Mouse (Mus musculus): ENCODE results near the gene Stxbp2. TPM values are rescaled to one million over a fixed set of nuclear protein-coding genes. Genes with fewer than 3 reads are reported as not detected.
"Not testable (repeated sequence)": the region's sequence is repeated elsewhere in the genome, so short reads cannot be mapped to it uniquely, and the experiment has no call there.

Stxbp2 gene
- 45.5 and 96.4 TPM in 2 replicates for polyA plus RNA-seq (2012; ENCODE audit: insufficient read depth, insufficient read length, missing spikeins)

DNA sequence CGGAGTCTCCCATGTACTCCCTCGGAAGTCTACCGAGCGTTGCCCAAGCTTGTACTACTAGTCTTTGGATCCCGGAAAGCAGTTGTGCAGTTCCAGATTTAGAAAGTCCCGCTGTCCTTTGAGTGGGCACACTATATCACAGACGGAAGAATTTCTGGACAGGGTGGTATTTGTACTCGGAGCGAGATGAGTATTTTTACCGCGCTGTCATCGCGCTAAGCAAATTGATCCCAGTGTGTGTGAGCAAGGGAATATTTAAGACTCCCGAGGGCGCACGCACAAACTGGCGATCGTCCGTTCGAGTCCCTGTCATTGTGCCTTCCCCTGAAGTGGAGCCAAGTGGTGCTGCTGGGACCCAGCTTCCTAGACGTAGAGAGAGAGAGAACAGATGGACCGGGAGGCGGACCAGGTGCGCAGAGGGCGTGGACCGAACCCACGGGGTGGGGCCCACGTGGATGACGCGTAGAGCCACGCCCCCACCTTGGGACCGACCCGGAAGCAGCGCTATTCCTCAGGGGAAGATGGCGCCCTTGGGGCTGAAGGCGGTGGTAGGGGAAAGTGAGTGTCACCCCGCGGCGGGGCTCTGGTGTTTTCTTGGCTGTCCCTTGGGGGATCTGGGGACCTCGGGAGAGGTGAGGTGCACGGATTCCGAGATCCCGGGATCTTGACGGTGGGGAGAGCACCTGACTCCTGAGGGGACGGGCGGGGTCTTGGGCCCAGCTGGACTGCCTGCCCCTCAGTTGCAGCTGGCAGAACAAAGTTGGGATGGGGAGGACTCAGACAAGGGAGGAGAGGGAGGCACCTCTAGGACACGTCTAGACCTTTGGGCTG, at the start of gene Stxbp2:
Gene Stxbp2, plus strand, starts transcription at position 309 of the 831 bp plus-strand sequence.
- no peak within 1 kb of the TSS for H3K27ac ChIP-seq (replicated peaks; ENCODE audit: low read depth, low read length)
- no peaks in the 10 kb centered on the region for H3K4me1 ChIP-seq (ENCODE audit: control insufficient read depth, insufficient read depth, insufficient read length, low read length)
- H3K4me3 ChIP-seq (ENCODE audit: insufficient read depth, low read depth, low read length) = peak within 1 kb of the TSS; percentile 62

GRCm38 (mm10) chr8:3581961-3582360, 48.8 kb upstream of the Stxbp2 start:
- H3K4me1 ChIP-seq (ENCODE audit: control insufficient read depth, insufficient read depth, insufficient read length, low read length) = not testable (repeated sequence)

GRCm38 (mm10) chr8:3586452-3586851, 44.3 kb upstream of the Stxbp2 start:
- Histone ChIP-seq H3K27ac (replicated peaks; ENCODE audit: low read depth, low read length) (no peak overlapping the region), H3K4me1 (ENCODE audit: control insufficient read depth, insufficient read depth, insufficient read length, low read length) (no peaks in the 10 kb centered on the region), H3K4me3 (ENCODE audit: insufficient read depth, low read depth, low read length) (no peak overlapping the region)

More at GRCm38 (mm10) chr8:3581961-3582360, 48.8 kb upstream of the Stxbp2 start:
- H3K4me3 ChIP-seq (ENCODE audit: insufficient read depth, low read depth, low read length); H3K27ac ChIP-seq (replicated peaks; ENCODE audit: low read depth, low read length): not testable (repeated sequence)

GRCm38 (mm10) chr8:3586993-3587390, 43.8 kb upstream of the Stxbp2 start, which contains the start of gene Camsap3:
Gene Camsap3, plus strand, starts transcription at chr8:3587293.
- H3K4me1 ChIP-seq (ENCODE audit: control insufficient read depth, insufficient read depth, insufficient read length, low read length) = no peaks in the 10 kb centered on the region
- H3K4me3 ChIP-seq (ENCODE audit: insufficient read depth, low read depth, low read length) = peak within 1 kb of the TSS; percentile 83
- peak within 1 kb of the TSS; percentile 47; the same call in 1 of the 2 replicates for H3K27ac ChIP-seq (replicated peaks; ENCODE audit: low read depth, low read length)

DNA sequence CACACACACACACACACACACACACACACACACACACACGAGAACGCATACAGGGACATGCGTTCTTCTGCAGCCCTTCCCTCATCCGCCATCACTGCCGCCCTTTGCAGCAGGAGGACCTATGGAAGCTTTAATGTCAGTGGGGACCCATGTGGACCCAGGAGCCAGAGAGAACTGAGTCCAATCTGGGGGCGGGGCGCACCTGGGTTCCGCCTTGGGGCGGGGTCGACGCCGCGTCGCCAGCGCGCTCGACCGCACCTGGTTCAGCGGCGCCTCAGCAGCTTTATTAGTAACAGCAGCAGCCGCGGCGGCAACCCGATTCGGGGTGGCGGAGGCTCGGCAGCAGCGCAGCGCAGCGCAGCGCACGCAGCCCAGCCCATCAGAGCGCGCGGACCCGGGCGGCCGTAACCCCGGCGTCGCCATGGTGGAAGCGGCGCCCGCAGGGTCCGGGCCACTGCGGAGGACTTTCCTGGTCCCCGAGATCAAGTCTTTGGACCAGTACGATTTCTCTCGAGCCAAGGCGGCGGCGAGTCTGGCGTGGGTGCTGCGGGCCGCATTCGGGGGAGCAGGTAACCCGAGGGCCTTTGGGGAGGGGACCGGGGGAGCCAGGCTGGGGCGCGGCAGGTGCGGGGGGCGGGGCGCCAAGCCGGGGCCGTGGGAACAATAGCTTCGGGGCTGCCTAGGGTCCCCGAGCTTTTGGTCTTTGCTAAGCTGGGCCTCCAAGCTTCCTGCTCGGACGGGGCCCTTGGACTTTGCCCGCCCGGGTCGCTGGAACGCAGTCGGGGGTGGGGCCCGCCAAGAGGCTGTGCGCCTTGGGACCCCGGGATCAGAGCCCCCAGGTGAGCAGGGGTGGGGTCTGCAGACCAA, 43.1 kb upstream of the Stxbp2 start:
- peak overlapping the region; percentile 47; the same call in 1 of the 2 replicates for H3K27ac ChIP-seq (replicated peaks; ENCODE audit: low read depth, low read length)
- H3K4me1 ChIP-seq (ENCODE audit: control insufficient read depth, insufficient read depth, insufficient read length, low read length) = no peaks in the 10 kb centered on the region

GRCm38 (mm10) chr8:3588258-3588633, 42.5 kb upstream of the Stxbp2 start:
- peak overlapping the region; percentile 47 for H3K27ac ChIP-seq (replicated peaks; ENCODE audit: low read depth, low read length)
- peak overlapping the region; percentile 83 for H3K4me3 ChIP-seq (ENCODE audit: insufficient read depth, low read depth, low read length)

More for the DNA sequence above, 43.1 kb upstream of the Stxbp2 start:
- H3K4me3 ChIP-seq (ENCODE audit: insufficient read depth, low read depth, low read length) = peak overlapping the region; percentile 83

DNA sequence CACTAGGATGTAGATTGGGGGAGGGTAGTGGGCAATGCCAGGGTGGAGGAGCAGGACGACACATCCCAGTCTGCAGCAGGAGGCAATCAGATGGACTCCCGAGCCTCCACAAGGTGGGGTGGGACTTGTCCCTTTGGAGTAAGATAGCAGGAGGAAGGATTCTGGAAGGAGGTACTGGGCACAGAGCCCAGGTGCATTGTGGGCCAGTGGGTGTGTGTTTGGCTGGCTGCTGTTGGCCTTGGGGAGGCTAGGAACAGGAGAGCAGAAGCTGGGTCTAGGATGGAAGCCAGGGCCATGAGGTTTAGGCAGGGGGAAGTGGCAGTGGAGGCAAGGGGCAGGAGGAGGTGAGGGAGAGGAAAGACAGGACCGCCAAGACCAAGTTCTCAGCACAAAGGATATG, 37.3 kb upstream of the Stxbp2 start:
- Histone ChIP-seq H3K27ac (replicated peaks; ENCODE audit: low read depth, low read length) (peak overlapping the region; percentile 47), H3K4me1 (ENCODE audit: control insufficient read depth, insufficient read depth, insufficient read length, low read length) (peaks cover 10% of the 10 kb centered on the region), H3K4me3 (ENCODE audit: insufficient read depth, low read depth, low read length) (no peak overlapping the region)

More at GRCm38 (mm10) chr8:3588258-3588633, 42.5 kb upstream of the Stxbp2 start:
- no peaks in the 10 kb centered on the region for H3K4me1 ChIP-seq (ENCODE audit: control insufficient read depth, insufficient read depth, insufficient read length, low read length)

DNA sequence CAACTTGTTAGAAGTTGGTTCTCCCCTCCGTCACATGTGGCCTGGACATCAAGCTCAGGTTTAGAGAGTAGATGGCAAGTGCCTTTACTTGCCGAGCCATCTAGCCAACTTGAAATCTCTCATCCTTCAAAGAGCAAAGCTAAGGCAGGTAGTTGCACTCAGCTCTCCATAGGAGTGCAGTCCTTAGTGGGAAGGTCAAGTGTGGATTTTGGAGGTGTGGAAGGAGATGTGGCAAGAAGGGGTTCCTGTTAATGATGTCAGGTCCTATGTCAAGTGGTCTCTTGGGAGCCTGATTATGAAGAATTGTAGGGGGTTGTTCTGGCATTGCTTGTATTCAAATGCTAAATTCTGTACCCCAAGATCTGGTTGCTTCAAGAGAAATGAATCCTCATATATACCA, 36.3 kb upstream of the Stxbp2 start:
- Histone ChIP-seq H3K4me3 (ENCODE audit: insufficient read depth, low read depth, low read length) (no peak overlapping the region), H3K27ac (replicated peaks; ENCODE audit: low read depth, low read length) (no peak overlapping the region), H3K4me1 (ENCODE audit: control insufficient read depth, insufficient read depth, insufficient read length, low read length) (peaks cover 10% of the 10 kb centered on the region)

GRCm38 (mm10) chr8:3598054-3598453, 32.7 kb upstream of the Stxbp2 start:
- Histone ChIP-seq H3K4me1 (ENCODE audit: control insufficient read depth, insufficient read depth, insufficient read length, low read length) (peaks cover 10% of the 10 kb centered on the region), H3K27ac (replicated peaks; ENCODE audit: low read depth, low read length) (no peak overlapping the region), H3K4me3 (ENCODE audit: insufficient read depth, low read depth, low read length) (no peak overlapping the region)

- Histone ChIP-seq H3K4me1 (ENCODE audit: control insufficient read depth, insufficient read depth, insufficient read length, low read length) (peaks cover 7% of the 10 kb centered on the region), H3K27ac (replicated peaks; ENCODE audit: low read depth, low read length) (no peak overlapping the region), H3K4me3 (ENCODE audit: insufficient read depth, low read depth, low read length) (no peak overlapping the region)
Measured at GRCm38 (mm10) chr8:3599219-3599618, 31.5 kb upstream of the Stxbp2 start.

DNA sequence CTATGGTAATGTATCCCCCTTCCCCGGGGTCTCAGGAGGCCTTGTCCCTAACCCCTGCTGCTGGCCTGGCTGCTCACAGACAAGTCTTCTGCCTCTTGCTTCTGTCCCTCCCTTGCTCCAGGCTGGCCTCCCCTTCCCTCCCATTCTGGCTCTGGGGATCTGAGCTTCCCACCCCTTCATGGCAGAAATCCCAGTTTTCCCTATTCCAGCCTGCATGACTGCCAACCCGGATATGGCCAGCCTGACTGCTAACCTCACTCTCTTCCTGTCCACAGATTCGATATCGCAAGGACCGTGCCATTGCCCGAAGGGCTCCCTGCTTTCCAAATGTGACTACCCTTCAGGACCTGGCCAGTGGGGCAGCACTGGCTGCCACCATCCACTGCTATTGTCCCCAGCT, 30.4 kb upstream of the Stxbp2 start:
- peaks cover 4% of the 10 kb centered on the region for H3K4me1 ChIP-seq (ENCODE audit: control insufficient read depth, insufficient read depth, insufficient read length, low read length)
- H3K27ac ChIP-seq (replicated peaks; ENCODE audit: low read depth, low read length) = no peak overlapping the region
- H3K4me3 ChIP-seq (ENCODE audit: insufficient read depth, low read depth, low read length) = peak overlapping the region; percentile 23

GRCm38 (mm10) chr8:3603439-3603838, 27.3 kb upstream of the Stxbp2 start:
- Histone ChIP-seq H3K27ac (replicated peaks; ENCODE audit: low read depth, low read length) (no peak overlapping the region), H3K4me3 (ENCODE audit: insufficient read depth, low read depth, low read length) (no peak overlapping the region)

DNA sequence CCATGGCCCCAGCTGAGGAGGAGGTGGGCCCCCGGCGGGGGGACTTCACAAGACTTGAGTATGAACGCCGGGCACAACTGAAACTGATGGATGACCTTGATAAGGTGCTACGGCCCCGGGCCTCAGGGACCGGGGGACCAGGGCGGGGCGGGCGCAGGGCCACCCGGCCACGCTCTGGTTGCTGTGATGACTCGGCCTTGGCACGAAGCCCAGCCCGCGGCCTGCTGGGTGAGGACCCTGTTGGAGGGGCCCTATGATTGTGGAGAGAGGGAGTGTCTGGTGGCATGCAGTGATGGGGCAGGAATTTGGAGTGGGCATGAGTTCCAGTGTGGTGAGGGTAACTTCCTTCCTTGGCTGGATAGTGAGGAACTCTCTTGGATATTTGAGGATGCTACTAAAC, 24.2 kb upstream of the Stxbp2 start:
- no peak overlapping the region for H3K27ac ChIP-seq (replicated peaks; ENCODE audit: low read depth, low read length)
- H3K4me1 ChIP-seq (ENCODE audit: control insufficient read depth, insufficient read depth, insufficient read length, low read length) = no peaks in the 10 kb centered on the region
- H3K4me3 ChIP-seq (ENCODE audit: insufficient read depth, low read depth, low read length) = no peak overlapping the region

More at GRCm38 (mm10) chr8:3603439-3603838, 27.3 kb upstream of the Stxbp2 start:
- no peaks in the 10 kb centered on the region for H3K4me1 ChIP-seq (ENCODE audit: control insufficient read depth, insufficient read depth, insufficient read length, low read length)

- Histone ChIP-seq H3K4me3 (ENCODE audit: insufficient read depth, low read depth, low read length) (no peak overlapping the region), H3K4me1 (ENCODE audit: control insufficient read depth, insufficient read depth, insufficient read length, low read length) (no peaks in the 10 kb centered on the region), H3K27ac (replicated peaks; ENCODE audit: low read depth, low read length) (no peak overlapping the region)
Measured at GRCm38 (mm10) chr8:3607822-3608221, 22.9 kb upstream of the Stxbp2 start.
